Mouse (Mus musculus) lung, embryonic 16.5 days (tissue): ENCODE results near the gene N4bp2. TPM values are rescaled to one million over a fixed set of nuclear protein-coding genes. Genes with fewer than 3 reads are reported as not detected.

Experiments
- ATAC-seq: fragments of 200-750 bp; cut with Nextera tagmentation; 2 replicates; pipeline ENCODE4 v1.8.0; 2017; ENCODE audit warnings: low read depth, mild to moderate bottlenecking, moderate library complexity
- H3K27ac ChIP-seq: fragments of 300-500 bp; sonication (generic); 2 replicates; pipeline ENCODE4 v1.5.1; 2014; ENCODE audit warnings: mild to moderate bottlenecking, control low read depth, low read length
- H3K27me3 ChIP-seq: fragments of 300-500 bp; sonication (generic); 2 replicates; pipeline ENCODE4 v1.6.1; 2014; ENCODE audit warnings: low read depth, low read length, mixed read lengths; ENCODE audit not compliant: control insufficient read depth, insufficient read depth
- H3K36me3 ChIP-seq: fragments of 300-500 bp; sonication (generic); 2 replicates; pipeline ENCODE4 v1.6.1; 2014; ENCODE audit warnings: low read length; ENCODE audit not compliant: control insufficient read depth, insufficient read depth
- H3K4me1 ChIP-seq: fragments of 300-500 bp; sonication (generic); replicated peaks from 2 replicates; pipeline ENCODE4 v1.6.1; 2014; ENCODE audit warnings: low read length, mixed read lengths; ENCODE audit not compliant: control insufficient read depth, insufficient read depth
- H3K4me2 ChIP-seq: fragments of 300-500 bp; sonication (generic); 2 replicates; pipeline ENCODE4 v1.6.1; 2014; ENCODE audit warnings: low read depth, low read length, control low read depth
- H3K4me3 ChIP-seq: fragments of 300-500 bp; sonication (generic); 2 replicates; pipeline ENCODE4 v1.5.1; 2014; ENCODE audit warnings: mild to moderate bottlenecking, low read length, control low read depth
- H3K9ac ChIP-seq: fragments of 300-500 bp; sonication (generic); 2 replicates; pipeline ENCODE4 v1.6.1; 2014; ENCODE audit warnings: low read length, control low read depth
- H3K9me3 ChIP-seq: fragments of 300-500 bp; sonication (generic); 2 replicates; pipeline ENCODE4 v1.6.1; 2016; ENCODE audit warnings: low read length; ENCODE audit not compliant: control insufficient read depth
- WGBS: fragments of 180-500 bp; shearing (Covaris S2); extraction: QIAGEN DNeasy Blood & Tissue Kit; methylation state at CpG from one replicate; pipeline ENCODE4 v1.1.7; 2014; 5-methylcytosine and 5-hydroxymethylcytosine counted together
- polyA plus RNA-seq: library from polyadenylated mRNA; unstranded; fragments of >200 nt; fragmentation: Nextera tagmentation; extraction: Ambion mirVana; gene quantifications from 2 replicates; pipeline ENCODE4 v1.2.1, GENCODE M21; 2015

N4bp2 gene
- polyA plus RNA-seq, 1 experiment from 2014 or later = 16.4 TPM

GRCm38 (mm10) chr5:65833766-65834498, 70.6 kb downstream of the N4bp2 start:
- Histone ChIP-seq H3K9ac (no peak overlapping the region), H3K4me2 (no peak overlapping the region), H3K9me3 (no peaks in the 10 kb centered on the region), H3K36me3 (no peaks in the 10 kb centered on the region), H3K4me3 (no peak overlapping the region), H3K27ac (no peak overlapping the region), H3K4me1 (no peaks in the 10 kb centered on the region), H3K27me3 (no peaks in the 10 kb centered on the region)
- no peak for ATAC-seq
- whole genome bisulfite sequencing = 86% methylated on average over 8 of the region's 8 CpGs

GRCm38 (mm10) chr5:65838053-65838452, 74.7 kb downstream of the N4bp2 start:
- 46% methylated on average over 6 of the region's 6 CpGs for WGBS
- no peak overlapping the region for H3K27ac ChIP-seq
- no peak for ATAC-seq

GRCm38 (mm10) chr5:65842947-65843346, 79.6 kb downstream of the N4bp2 start:
- no peak overlapping the region for H3K4me2 ChIP-seq
- no peak overlapping the region for H3K9ac ChIP-seq
- WGBS = 76% methylated on average over 7 of the region's 7 CpGs
- H3K27me3 ChIP-seq = no peaks in the 10 kb centered on the region
- H3K9me3 ChIP-seq = no peaks in the 10 kb centered on the region
- no peak overlapping the region for H3K27ac ChIP-seq
- H3K4me1 ChIP-seq = no peaks in the 10 kb centered on the region
- no peaks in the 10 kb centered on the region for H3K36me3 ChIP-seq
- ATAC-seq = no peak
- H3K4me3 ChIP-seq = no peak overlapping the region

More at GRCm38 (mm10) chr5:65838053-65838452, 74.7 kb downstream of the N4bp2 start:
- Histone ChIP-seq H3K27me3 (no peaks in the 10 kb centered on the region), H3K4me3 (no peak overlapping the region), H3K36me3 (no peaks in the 10 kb centered on the region), H3K4me1 (no peaks in the 10 kb centered on the region), H3K9ac (no peak overlapping the region), H3K4me2 (no peak overlapping the region), H3K9me3 (no peaks in the 10 kb centered on the region)

- Histone ChIP-seq H3K4me1 (no peaks in the 10 kb centered on the region), H3K36me3 (no peaks in the 10 kb centered on the region), H3K4me2 (no peak overlapping the region), H3K9ac (no peak overlapping the region), H3K9me3 (no peaks in the 10 kb centered on the region), H3K4me3 (no peak overlapping the region), H3K27me3 (no peaks in the 10 kb centered on the region), H3K27ac (no peak overlapping the region)
- 79% methylated on average over 8 of the region's 8 CpGs for WGBS
- ATAC-seq = no peak
These were observed 83.2 kb downstream of the N4bp2 start for GRCm38 (mm10) chr5:65846534-65846933.

- H3K27me3 ChIP-seq = no peaks in the 10 kb centered on the region
- no peak overlapping the region for H3K27ac ChIP-seq
- H3K36me3 ChIP-seq = no peaks in the 10 kb centered on the region
- no peak overlapping the region for H3K9ac ChIP-seq
- 66% methylated on average over 3 of the region's 3 CpGs for WGBS
- no peaks in the 10 kb centered on the region for H3K4me1 ChIP-seq
- H3K4me3 ChIP-seq = no peak overlapping the region
- ATAC-seq = no peak
- H3K4me2 ChIP-seq = no peak overlapping the region
- no peaks in the 10 kb centered on the region for H3K9me3 ChIP-seq
These were observed 83.6 kb downstream of the N4bp2 start for GRCm38 (mm10) chr5:65846958-65847357.

- H3K27me3 ChIP-seq = no peaks in the 10 kb centered on the region
- no peaks in the 10 kb centered on the region for H3K36me3 ChIP-seq
- 87% methylated on average over 7 of the region's 7 CpGs for WGBS
- H3K4me1 ChIP-seq = no peaks in the 10 kb centered on the region
- H3K4me2 ChIP-seq = no peak overlapping the region
- no peak overlapping the region for H3K27ac ChIP-seq
- H3K9ac ChIP-seq = no peak overlapping the region
- H3K9me3 ChIP-seq = no peaks in the 10 kb centered on the region
- H3K4me3 ChIP-seq = no peak overlapping the region
- ATAC-seq = no peak
These were observed 84.3 kb downstream of the N4bp2 start for GRCm38 (mm10) chr5:65847656-65848055.

GRCm38 (mm10) chr5:65850765-65851164, 87.4 kb downstream of the N4bp2 start:
- H3K9ac ChIP-seq = peak overlapping the region; percentile 28; the same call in 1 of the 2 replicates
- no peaks in the 10 kb centered on the region for H3K9me3 ChIP-seq
- WGBS = 37% methylated on average over 11 of the region's 11 CpGs
- no peak overlapping the region for H3K4me3 ChIP-seq
- no peaks in the 10 kb centered on the region for H3K27me3 ChIP-seq
- no peaks in the 10 kb centered on the region for H3K36me3 ChIP-seq
- ATAC-seq = no peak
- no peaks in the 10 kb centered on the region for H3K4me1 ChIP-seq
- no peak overlapping the region for H3K4me2 ChIP-seq
- no peak overlapping the region for H3K27ac ChIP-seq

GRCm38 (mm10) chr5:65854786-65855191, 91.5 kb downstream of the N4bp2 start:
- Histone ChIP-seq H3K27me3 (no peaks in the 10 kb centered on the region), H3K4me2 (no peak overlapping the region), H3K4me3 (no peak overlapping the region), H3K27ac (no peak overlapping the region), H3K9me3 (no peaks in the 10 kb centered on the region), H3K9ac (no peak overlapping the region), H3K4me1 (peaks cover 3% of the 10 kb centered on the region; the same call in 1 of the 2 replicates), H3K36me3 (no peaks in the 10 kb centered on the region)
- no peak for ATAC-seq
- WGBS = 65% methylated on average over 8 of the region's 8 CpGs

- peaks cover 3% of the 10 kb centered on the region; the same call in 1 of the 2 replicates for H3K4me1 ChIP-seq
- H3K9me3 ChIP-seq = no peaks in the 10 kb centered on the region
- no peaks in the 10 kb centered on the region for H3K36me3 ChIP-seq
- H3K27ac ChIP-seq = no peak overlapping the region
- H3K27me3 ChIP-seq = no peaks in the 10 kb centered on the region
- 41% methylated on average over 3 of the region's 3 CpGs for WGBS
- no peak overlapping the region for H3K9ac ChIP-seq
- H3K4me3 ChIP-seq = no peak overlapping the region
- ATAC-seq = no peak
- H3K4me2 ChIP-seq = no peak overlapping the region
These were observed 92.2 kb downstream of the N4bp2 start for GRCm38 (mm10) chr5:65855571-65855970.
